Mouse (Mus musculus): ENCODE results near the gene Btbd7.

Btbd7 gene

DNA sequence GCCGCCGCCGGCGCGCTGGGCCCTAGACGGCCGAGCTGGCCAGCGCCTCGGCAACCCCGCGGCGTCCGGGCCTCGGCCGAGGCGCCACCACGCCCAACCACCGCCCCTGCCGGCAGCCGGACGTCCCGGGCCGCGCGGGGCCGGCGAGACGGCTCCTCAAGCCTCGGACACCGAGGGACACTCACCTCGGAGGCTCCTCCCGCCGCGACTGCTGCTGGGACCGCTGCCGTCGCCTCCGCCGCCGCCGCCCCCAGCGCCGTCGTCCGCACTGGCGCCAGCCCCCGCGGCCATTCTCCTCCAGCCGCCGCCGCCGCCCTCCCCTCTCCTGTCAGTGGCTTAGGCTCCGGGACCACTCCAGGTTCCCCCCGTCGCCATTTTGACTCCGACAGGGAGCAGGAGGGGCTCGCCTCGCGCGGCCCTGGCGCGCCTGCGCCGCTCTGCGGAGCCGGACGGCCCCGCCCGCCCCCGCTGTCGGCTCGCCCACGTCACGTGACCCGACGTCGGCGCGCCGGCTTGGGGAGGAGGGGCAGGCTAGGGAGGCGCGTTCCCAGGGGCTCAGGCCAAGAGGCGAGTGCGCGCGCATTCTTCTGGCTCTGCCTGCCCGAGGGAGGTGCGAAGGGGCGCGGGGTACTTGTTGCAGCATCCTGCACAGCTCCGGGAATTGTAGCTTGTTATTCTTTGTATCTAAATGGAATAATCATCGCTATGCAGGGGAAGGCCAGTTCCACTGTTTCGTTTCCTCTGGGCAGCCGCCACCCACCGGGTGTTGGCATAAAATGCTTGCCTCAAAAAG lies at the start of gene Btbd7:
TSS of gene Btbd7 (minus strand) at position 441 of the 793 bp plus-strand sequence.
- peak; percentile 91 for DNase-seq (ENCODE audit: low read depth, low spot score)

- no peak for DNase-seq (ENCODE audit: low read depth, low spot score)
These were observed 37.8 kb upstream of the Btbd7 start for GRCm38 (mm10) chr12:102916073-102916472.

GRCm38 (mm10) chr12:102908191-102908590 lies 29.9 kb upstream of the Btbd7 start:
- no peak for DNase-seq (ENCODE audit: low read depth, low spot score)

- DNase-seq (ENCODE audit: low read depth, low spot score), result no peak
These were observed 20.8 kb upstream of the Btbd7 start, which contains the start of gene Cox8c for GRCm38 (mm10) chr12:102899091-102899490. Cox8c (plus strand) TSS chr12:102899316.

GRCm38 (mm10) chr12:102888568-102888967 lies 10.3 kb upstream of the Btbd7 start:
- DNase-seq (ENCODE audit: low read depth, low spot score), result no peak

DNA sequence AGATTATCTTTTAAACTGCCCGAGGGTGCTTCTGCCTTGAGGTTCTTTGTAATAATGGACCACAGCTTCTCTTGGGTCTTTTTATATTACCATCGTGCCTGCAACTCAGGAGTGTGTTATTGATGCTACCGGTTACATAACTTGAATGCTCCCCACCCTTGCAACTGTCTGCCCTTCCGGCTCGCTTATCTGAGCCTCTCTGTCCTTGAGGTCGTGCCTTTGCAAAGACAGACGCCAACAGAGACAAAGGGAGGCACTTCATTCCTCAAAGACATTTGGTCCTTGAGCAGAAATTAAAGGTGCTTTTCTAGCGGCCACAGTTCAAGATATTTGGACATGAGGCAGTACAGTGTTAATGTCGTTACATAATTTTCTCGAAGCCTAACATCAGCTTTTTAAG lies 9.1 kb upstream of the Btbd7 start:
- DNase-seq (ENCODE audit: low read depth, low spot score), result no peak

DNA sequence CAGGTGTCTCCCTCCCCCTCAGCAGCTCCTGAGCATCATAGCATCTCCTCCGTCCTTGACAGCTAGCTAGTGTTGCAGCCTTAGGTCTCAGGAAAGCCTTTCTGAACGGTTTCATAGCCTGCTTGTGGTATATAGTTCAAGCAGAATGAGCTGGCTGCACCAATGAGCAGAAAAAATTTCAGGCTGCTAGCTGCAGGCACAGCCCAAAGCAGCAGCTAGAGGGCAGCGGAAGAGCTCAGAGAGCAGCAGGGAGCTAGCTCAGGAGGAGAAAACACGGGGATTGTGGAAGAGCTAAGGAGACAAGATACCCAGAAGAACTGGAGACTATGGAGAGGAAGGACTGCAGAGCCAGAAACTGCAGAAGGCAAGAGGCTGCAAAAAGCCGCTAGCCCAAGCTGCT lies 7.5 kb upstream of the Btbd7 start:
- no peak for DNase-seq (ENCODE audit: low read depth, low spot score)

DNA sequence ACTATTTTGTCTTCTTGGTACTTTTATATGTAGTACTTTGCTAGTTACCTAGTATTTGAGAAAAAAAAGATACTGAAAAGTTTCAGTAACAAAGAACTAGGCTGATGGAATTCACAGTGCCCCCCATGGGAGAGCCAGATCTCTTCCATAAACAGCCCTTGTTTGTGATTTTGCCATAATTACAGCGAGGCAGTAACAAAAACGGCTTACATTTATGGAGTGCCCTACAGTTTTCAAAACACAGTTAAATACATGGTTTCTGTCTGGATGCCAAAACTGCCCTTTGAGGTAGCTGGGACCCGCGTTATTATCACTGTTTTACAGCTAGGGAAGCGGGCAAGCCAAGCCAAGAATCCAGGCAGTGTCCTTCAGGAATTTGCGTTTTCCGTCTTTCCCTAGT lies 630 bp upstream of the Btbd7 start:
- DNase-seq (ENCODE audit: low read depth, low spot score), result no peak

DNA sequence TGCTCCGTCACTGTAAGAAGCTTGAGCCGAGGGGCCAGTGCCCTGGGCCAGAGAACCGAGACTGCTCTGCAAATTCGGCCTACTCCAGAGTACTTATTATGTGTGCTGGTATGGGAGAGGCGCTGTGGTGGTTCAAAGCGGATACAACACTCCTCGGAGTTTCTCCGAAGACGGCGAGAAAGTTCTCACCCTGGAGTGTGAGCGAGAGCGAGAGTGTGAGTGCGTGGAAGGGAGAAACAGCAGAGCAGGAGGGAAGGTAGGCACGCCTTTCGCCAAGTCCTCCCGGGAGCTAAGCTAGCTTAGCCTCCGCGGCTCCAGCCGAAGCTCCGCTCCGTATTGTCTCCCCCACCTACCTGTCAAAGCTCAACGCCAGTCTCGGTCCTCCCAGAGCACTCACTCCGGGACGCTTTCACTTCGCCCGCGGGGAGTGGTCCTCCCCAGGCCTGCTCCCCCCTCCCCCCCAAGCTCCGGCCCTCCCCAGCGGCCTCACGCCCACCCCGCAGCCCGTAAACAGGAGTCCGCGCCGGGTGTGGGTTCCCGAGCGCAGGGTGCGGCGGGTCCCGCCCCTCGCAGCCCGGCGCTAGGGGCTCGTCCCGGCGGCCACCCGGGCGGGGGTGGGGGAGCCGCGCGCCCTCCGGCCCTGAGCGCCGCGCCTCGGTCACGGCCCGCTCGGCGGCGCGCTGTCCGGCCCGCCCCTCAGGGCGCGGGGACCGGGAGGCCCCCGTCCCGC lies 805 bp downstream of the Btbd7 start:
- peak; percentile 47 for DNase-seq (ENCODE audit: low read depth, low spot score)

DNA sequence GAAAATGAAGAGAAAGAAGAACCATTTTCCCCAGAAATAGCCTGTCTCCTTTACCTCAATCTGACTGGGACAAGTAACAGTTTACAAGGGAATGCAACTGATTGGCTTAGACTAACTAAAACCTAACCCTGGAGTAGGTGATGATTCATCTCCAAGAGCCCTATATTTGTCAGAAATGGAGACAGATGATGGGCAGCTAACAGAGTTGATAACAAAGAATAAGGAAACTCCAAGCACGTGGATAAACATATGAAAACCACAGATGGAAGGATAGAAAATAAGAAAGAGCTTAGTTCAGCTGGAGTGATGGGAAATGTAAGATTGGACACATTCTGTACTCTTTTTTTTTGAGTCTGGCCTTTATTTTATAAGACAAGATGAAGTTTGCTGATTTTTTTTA lies 7.7 kb downstream of the Btbd7 start:
- DNase-seq (ENCODE audit: low read depth, low spot score), result no peak

DNA sequence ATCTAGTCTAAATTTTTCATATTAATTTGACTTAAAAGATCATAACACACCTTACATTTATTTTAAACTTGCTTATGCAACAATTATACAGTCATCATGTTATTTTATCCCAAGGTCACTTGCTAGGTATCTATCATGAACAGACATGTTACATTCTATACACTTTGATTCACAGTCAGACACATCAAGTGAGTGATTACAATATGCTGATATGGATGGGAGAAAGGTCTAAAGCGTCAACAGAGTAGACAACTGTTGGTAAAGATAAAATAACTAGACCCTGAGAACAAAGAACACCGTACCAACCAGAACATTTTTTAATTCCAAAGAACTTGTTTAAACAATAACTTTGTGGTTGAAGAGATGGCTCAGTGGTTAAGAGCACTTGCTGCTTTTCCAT lies 8.5 kb downstream of the Btbd7 start:
- DNase-seq (ENCODE audit: low read depth, low spot score), result no peak

DNA sequence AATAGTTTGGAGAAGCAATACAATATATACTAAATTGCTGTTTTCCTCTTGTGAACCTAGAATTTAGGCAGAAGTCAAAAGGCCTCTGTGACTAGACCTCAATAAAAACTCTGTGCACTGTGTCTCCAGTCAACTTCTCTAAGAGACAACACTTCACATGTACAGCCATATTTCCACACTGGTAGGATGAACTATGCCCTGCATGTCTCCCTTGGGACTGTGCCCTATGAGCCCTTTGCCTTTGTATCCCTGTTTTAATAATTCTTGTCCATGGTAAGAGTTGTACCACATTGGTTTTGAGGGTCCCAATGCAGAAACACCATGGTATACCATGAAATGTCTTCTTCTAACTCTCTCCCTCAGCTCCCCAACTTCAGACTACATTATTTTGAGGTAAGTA lies 17.5 kb downstream of the Btbd7 start:
- no peak for DNase-seq (ENCODE audit: low read depth, low spot score)

DNA sequence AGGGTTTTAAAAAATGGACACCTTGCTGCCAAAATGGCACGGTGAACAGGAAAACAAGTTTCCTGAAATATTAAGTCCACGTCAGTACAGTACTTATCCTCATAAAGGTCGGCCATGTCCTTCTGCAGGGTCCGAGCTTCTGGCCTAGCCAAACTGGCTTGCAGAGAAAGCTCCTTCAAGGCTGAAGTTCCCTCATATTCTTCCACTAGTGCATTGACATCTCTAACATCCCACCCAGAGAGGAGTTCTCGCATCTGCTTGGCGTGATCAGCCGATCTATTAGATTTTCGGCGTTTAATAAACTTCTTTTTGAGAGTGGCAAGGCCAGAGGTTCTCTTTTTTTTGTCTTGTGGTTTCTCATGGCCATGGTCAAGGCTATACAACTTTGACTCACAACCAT lies 40.0 kb downstream of the Btbd7 start:
- no peak for DNase-seq (ENCODE audit: low read depth, low spot score)

- DNase-seq (ENCODE audit: low read depth, low spot score), result no peak
These were observed 45.4 kb downstream of the Btbd7 start for GRCm38 (mm10) chr12:102832746-102833300.

GRCm38 (mm10) chr12:102831888-102832287 lies 46.4 kb downstream of the Btbd7 start:
- DNase-seq (ENCODE audit: low read depth, low spot score), result no peak

- no peak for DNase-seq (ENCODE audit: low read depth, low spot score)
These were observed 51.2 kb downstream of the Btbd7 start for GRCm38 (mm10) chr12:102827119-102827518.

GRCm38 (mm10) chr12:102826399-102826798 lies 51.9 kb downstream of the Btbd7 start:
- DNase-seq (ENCODE audit: low read depth, low spot score), result no peak

GRCm38 (mm10) chr12:102814858-102815257 lies 63.4 kb downstream of the Btbd7 start:
- no peak for DNase-seq (ENCODE audit: low read depth, low spot score)

DNA sequence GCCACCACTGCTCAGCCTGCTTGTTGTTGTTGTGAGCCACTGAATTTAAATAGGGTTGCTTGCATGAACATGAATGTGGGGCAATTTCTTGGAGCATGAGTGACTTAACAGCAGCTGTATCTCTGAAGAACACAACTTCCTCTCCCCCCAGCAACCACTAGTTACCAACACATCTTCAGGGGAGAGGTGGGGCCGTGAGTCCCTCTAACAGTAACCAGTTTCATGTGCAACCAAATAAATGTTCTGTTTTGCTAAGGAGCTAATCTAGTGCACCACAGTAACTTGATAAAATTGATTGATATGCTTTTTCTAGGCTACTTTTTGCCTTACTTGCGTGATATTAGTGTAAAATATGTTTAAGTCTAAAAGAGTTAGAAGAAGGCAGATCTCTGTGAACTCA lies 78.7 kb downstream of the Btbd7 start:
- no peak for DNase-seq (ENCODE audit: low read depth, low spot score)

DNA sequence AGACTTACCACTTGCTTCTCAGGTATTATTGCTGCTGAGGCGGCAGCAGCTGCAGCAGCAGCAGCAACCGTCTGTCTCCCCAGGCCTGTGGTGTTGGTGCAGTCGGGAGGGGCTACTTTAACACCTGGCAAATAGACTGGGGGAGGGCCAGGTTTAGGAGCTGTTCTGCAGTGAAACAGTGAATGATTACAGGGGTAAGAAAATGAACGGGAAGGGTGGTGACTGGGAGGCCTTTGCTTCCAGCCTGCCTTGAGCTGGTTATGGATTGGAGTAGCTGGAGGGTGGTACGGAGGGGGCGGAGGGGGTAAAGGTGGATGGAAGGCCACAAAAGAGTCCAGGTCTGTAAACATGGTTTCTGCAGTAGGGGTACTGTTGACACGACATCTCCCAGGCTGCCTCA lies 90.3 kb downstream of the Btbd7 start:
- DNase-seq (ENCODE audit: low read depth, low spot score), result no peak

- no peak for DNase-seq (ENCODE audit: low read depth, low spot score)
These were observed 92.7 kb downstream of the Btbd7 start for GRCm38 (mm10) chr12:102785593-102785985.

- no peak for DNase-seq (ENCODE audit: low read depth, low spot score)
These were observed 93.2 kb downstream of the Btbd7 start for GRCm38 (mm10) chr12:102784899-102785592.

All from c-Kit-negative CD71-positive TER-119-positive erythroid progenitor cells, embryonic 14.5 days (primary cell).